Mouse (Mus musculus) kidney, postnatal 0 days (tissue): ENCODE results near the gene Csf2ra. TPM values are rescaled to one million over a fixed set of nuclear protein-coding genes. Genes with fewer than 3 reads are reported as not detected.
"Not testable (repeated sequence)": the region's sequence is repeated elsewhere in the genome, so short reads cannot be mapped to it uniquely, and the experiment has no call there.

Source experiments
- ATAC-seq: fragments of 200-750 bp; cut with Nextera tagmentation; replicated peaks from 2 replicates; pipeline ENCODE4 v1.8.0; 2017; ENCODE audit warnings: low read depth, moderate number of reproducible peaks, moderate TSS enrichment, moderate library complexity; ENCODE audit not compliant: low FRiP score
- DNase-seq: peaks from one replicate; pipeline ENCODE4 v3.0.0-alpha.2; 2016; ENCODE audit warnings: low spot score
- H3K27ac ChIP-seq: fragments of 300-500 bp; sonication (generic); 2 replicates; pipeline ENCODE4 v1.5.1; 2014; ENCODE audit warnings: mild to moderate bottlenecking
- H3K27me3 ChIP-seq: fragments of 300-500 bp; sonication (generic); 2 replicates; pipeline ENCODE4 v1.6.1; 2014; ENCODE audit warnings: low read length, mixed read lengths; ENCODE audit not compliant: insufficient read depth
- H3K36me3 ChIP-seq: fragments of 300-500 bp; sonication (generic); 2 replicates; pipeline ENCODE4 v1.6.1; 2014; ENCODE audit warnings: low read length, mixed read lengths; ENCODE audit not compliant: insufficient read depth
- H3K4me1 ChIP-seq: fragments of 300-500 bp; sonication (generic); replicated peaks from 2 replicates; pipeline ENCODE4 v1.6.1; 2014; ENCODE audit warnings: antibody characterized with exemption, low read length, mixed read lengths; ENCODE audit not compliant: insufficient read depth
- H3K4me2 ChIP-seq: fragments of 300-500 bp; sonication (generic); 2 replicates; pipeline ENCODE4 v1.6.1; 2014; ENCODE audit warnings: mild to moderate bottlenecking, low read length, moderate library complexity, mixed read lengths
- H3K4me3 ChIP-seq: fragments of 300-500 bp; sonication (generic); replicated peaks from 2 replicates; pipeline ENCODE4 v1.5.1; 2014; ENCODE audit warnings: low read depth, low read length
- H3K9ac ChIP-seq: fragments of 300-500 bp; sonication (generic); 2 replicates; pipeline ENCODE4 v1.6.1; 2014; ENCODE audit warnings: low read depth, low read length
- H3K9me3 ChIP-seq: fragments of 300-500 bp; sonication (generic); replicated peaks from 2 replicates; pipeline ENCODE4 v1.6.1; 2016; ENCODE audit warnings: low read length, inconsistent platforms, mixed read lengths
- CTCF ChIP-seq: IDR thresholded peaks from 2 replicates; pipeline ENCODE4 v1.5.1; 2016; ENCODE audit warnings: antibody characterized with exemption, low read depth, mild to moderate bottlenecking, moderate library complexity
- WGBS: fragments of 180-500 bp; shearing (Covaris S2); extraction: QIAGEN DNeasy Blood & Tissue Kit; methylation state at CpG from one replicate; pipeline ENCODE4 v1.1.7; 2014; 5-methylcytosine and 5-hydroxymethylcytosine counted together
- polyA plus RNA-seq: library from polyadenylated mRNA; unstranded; fragments of >200 nt; fragmentation: Nextera tagmentation; extraction: Ambion mirVana; gene quantifications from 2 replicates; pipeline ENCODE4 v1.2.1, GENCODE M21; 2015

The Csf2ra gene
- 16.9 and 21.5 TPM in 2 replicates for polyA plus RNA-seq

- peak within 1 kb of the TSS; percentile 43 for H3K4me3 ChIP-seq
- WGBS: 63% methylated on average over 36 of the region's 36 CpGs
- no peaks in the 10 kb centered on the region for H3K36me3 ChIP-seq
- H3K9ac ChIP-seq: peak within 1 kb of the TSS; percentile 33; the same call in 1 of the 2 replicates
- no peaks in the 10 kb centered on the region for H3K4me1 ChIP-seq
- H3K27ac ChIP-seq: peak within 1 kb of the TSS; percentile 90
- H3K27me3 ChIP-seq: no peaks in the 10 kb centered on the region
- H3K4me2 ChIP-seq: peak within 1 kb of the TSS; percentile 58
- TF ChIP-seq CTCF: no peak
- H3K9me3 ChIP-seq: no peaks in the 10 kb centered on the region
- DNase-seq (peak; percentile 3), ATAC-seq (no peak)
Measured at GRCm38 (mm10) chr19:61227941-61228701, at the start of gene Csf2ra. Gene Csf2ra (minus strand): TSS chr19:61228429.

GRCm38 (mm10) chr19:61275446-61275845 is 47.2 kb upstream of the Csf2ra start:
- ATAC-seq (no peak), DNase-seq (no peak)
- WGBS: 86% methylated on average over 1 of the region's 1 CpGs
- H3K4me1 ChIP-seq: no peaks in the 10 kb centered on the region
- H3K4me3 ChIP-seq: no peak overlapping the region
- no peak overlapping the region for H3K9ac ChIP-seq
- no peak overlapping the region for H3K4me2 ChIP-seq
- no peak for TF ChIP-seq CTCF
- H3K27ac ChIP-seq: no peak overlapping the region
- no peaks in the 10 kb centered on the region for H3K36me3 ChIP-seq
- no peaks in the 10 kb centered on the region for H3K9me3 ChIP-seq
- H3K27me3 ChIP-seq: no peaks in the 10 kb centered on the region

- not testable (repeated sequence) for H3K36me3 ChIP-seq, H3K4me2 ChIP-seq, H3K27ac ChIP-seq, H3K9me3 ChIP-seq, H3K27me3 ChIP-seq, DNase-seq, H3K4me1 ChIP-seq, H3K4me3 ChIP-seq, ATAC-seq, H3K9ac ChIP-seq
- 30% methylated on average over 11 of the region's 11 CpGs for WGBS
Measured at GRCm38 (mm10) chr19:61269141-61269540, 40.9 kb upstream of the Csf2ra start.

- Histone ChIP-seq H3K9me3 (no peaks in the 10 kb centered on the region), H3K4me1 (no peaks in the 10 kb centered on the region), H3K4me2 (no peak overlapping the region), H3K4me3 (no peak overlapping the region), H3K9ac (no peak overlapping the region), H3K27me3 (no peaks in the 10 kb centered on the region), H3K27ac (no peak overlapping the region), H3K36me3 (no peaks in the 10 kb centered on the region)
- no peak for TF ChIP-seq CTCF
- 21% methylated on average over 7 of the region's 7 CpGs for WGBS
- DNase-seq (no peak), ATAC-seq (no peak)
Measured at GRCm38 (mm10) chr19:61267141-61267540, 38.9 kb upstream of the Csf2ra start.

GRCm38 (mm10) chr19:61266651-61267050 is 38.4 kb upstream of the Csf2ra start:
- no peak overlapping the region for H3K9ac ChIP-seq
- H3K36me3 ChIP-seq: no peaks in the 10 kb centered on the region
- ATAC-seq: no peak
- whole genome bisulfite sequencing: 4% methylated on average over 25 of the region's 26 CpGs
- no peaks in the 10 kb centered on the region for H3K27me3 ChIP-seq
- H3K9me3 ChIP-seq: no peaks in the 10 kb centered on the region
- no peak overlapping the region for H3K4me3 ChIP-seq
- peak; percentile 55 for DNase-seq
- TF ChIP-seq CTCF: no peak
- H3K4me1 ChIP-seq: no peaks in the 10 kb centered on the region
- H3K4me2 ChIP-seq: no peak overlapping the region
- no peak overlapping the region for H3K27ac ChIP-seq

- WGBS: 1% methylated on average over 12 of the region's 12 CpGs
- Histone ChIP-seq H3K9me3 (no peaks in the 10 kb centered on the region), H3K27me3 (no peaks in the 10 kb centered on the region), H3K4me1 (no peaks in the 10 kb centered on the region), H3K4me2 (no peak overlapping the region), H3K36me3 (no peaks in the 10 kb centered on the region), H3K9ac (no peak overlapping the region), H3K27ac (no peak overlapping the region), H3K4me3 (no peak overlapping the region)
- no peak for TF ChIP-seq CTCF
- DNase-seq (peak; percentile 70), ATAC-seq (no peak)
Measured at GRCm38 (mm10) chr19:61266246-61266615, 38.0 kb upstream of the Csf2ra start.
